Mouse (Mus musculus) thymus, adult 18-20 months (tissue): ENCODE measurements at regions not wholly inside any gene's neighbourhood (a gene's known extent, or its start where the extent isn't known, plus 50 kb on each side); places are given as distances from the start of the nearest gene placed in this dataset.

Experiments
- DNase-seq, 2 experiments: peaks; one replicate each; pipeline ENCODE4 v3.0.0; 2022; ENCODE audit warnings: mixed read lengths in 2 of 2

DNA sequence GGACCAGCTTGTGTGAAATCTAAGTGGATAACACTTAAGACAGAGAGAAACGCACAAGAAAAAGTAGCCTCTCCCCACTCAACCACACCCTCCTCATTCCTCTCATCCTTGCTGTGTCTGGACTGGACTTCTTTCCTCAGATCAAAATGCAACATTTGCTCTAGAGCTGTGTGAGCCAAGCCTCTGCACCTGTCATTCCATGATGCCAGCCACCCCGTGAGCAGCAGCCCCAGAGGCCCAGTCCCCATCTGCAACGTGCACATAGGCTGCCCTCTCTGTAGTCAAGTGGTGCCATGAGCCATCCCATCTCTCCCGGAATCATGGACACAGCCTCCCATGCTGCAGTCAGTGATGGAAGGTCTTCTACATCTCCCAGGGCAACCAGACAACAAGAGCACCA lies 55.1 kb upstream of the Gpc1 start:
- no peak for DNase-seq

DNA sequence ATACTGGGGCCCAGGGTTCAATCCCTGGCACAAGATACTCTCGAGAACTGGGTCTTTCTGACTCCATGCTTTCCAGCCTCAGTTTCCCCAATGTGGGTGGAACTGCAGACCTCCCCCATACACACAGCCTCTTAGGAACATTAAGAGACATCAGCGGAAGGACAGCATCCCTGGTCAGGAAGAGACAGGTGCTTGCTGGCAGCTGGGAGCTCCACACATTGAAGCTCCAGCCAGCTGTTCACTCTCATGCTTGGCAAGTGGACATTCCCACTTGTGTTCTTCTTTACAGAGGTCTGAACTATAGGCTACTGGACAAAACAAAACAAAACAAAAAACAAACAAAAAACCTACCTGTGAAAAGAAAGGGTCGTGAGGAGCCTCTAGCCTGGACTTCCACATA lies 55.5 kb upstream of the Gpc1 start:
- no peak for DNase-seq

DNA sequence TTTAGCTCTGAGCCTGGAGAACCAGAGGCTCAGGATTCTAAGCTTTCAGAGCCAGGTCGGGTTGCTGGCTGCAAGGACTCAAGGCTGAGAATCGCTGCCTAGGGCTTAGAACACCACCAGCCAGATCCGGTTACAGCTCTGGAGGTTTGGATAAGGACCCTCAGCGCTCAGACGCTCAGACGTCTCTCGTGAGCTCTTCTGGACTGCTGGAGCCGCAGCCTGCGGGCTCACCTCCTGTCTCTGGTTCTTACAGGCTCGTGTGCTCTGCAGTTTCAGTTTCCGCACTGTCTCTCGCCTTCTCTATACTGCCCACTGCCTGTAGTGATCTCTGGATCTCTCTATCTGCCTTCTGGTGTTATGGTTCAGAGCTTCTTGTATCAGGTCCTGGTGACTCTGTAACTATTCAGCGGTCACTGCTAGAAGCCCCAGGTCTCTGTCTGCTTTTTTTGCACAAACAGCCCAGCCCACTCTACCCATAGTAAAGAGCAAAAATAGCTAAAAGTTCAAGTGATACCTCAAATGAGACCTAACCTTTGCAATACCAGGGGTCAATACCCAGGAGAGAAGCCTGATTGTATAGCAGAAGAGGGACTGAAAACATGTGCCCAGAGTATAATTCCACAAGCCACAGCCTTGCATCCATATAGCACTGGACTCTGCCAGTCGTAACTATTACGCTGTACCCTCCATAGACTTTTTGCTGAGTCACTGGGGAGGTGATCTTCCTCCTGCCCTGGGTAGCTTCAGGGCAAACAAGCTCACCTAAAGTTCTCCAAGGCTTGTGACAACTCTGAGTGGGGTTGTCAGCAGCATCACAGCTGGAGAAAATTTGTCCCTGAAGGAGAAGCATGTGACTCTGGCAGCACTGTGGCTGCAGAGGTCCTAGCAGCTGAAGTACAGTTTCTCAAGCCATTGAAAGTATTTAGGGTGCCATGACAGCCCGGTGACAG lies 56.4 kb upstream of the Gpc1 start:
- no peak for DNase-seq

DNA sequence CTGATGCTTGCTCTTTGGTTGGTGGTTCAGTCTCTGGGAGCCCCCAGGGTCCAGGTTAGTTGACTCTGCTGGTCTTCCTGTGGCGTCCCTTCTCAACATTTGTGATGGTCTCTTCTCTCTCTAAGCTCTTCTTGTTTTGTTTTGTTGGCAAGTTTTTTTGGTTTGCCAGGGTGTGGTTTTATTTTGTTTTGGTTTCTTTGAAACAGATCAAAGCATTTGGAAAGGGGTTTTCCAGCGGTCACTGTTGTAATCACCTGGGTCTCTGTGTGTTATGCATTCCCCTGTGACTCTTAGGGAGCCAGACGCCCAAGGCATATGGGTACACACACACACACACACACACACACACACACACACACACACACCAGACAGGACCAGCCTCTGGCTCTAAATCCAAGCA lies 57.4 kb upstream of the Gpc1 start:
- DNase-seq, result no peak

DNA sequence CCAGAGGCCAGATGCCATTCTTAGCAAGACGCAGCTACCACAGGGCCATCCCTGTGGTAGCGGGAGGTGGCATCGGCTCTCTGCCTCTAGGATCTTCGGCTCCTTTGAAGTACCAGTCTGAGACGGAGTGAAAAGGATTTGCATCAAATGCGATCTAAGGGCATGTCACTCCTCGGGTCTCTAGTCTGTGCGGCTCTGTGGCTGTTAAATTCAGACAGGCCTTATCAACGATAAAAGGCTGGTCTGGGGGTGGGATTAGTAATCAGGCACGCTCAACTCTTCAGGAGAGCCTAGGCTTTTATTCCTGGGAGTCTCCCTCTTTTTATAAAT lies 58.7 kb upstream of the Gpc1 start:
- DNase-seq, result no peak

DNA sequence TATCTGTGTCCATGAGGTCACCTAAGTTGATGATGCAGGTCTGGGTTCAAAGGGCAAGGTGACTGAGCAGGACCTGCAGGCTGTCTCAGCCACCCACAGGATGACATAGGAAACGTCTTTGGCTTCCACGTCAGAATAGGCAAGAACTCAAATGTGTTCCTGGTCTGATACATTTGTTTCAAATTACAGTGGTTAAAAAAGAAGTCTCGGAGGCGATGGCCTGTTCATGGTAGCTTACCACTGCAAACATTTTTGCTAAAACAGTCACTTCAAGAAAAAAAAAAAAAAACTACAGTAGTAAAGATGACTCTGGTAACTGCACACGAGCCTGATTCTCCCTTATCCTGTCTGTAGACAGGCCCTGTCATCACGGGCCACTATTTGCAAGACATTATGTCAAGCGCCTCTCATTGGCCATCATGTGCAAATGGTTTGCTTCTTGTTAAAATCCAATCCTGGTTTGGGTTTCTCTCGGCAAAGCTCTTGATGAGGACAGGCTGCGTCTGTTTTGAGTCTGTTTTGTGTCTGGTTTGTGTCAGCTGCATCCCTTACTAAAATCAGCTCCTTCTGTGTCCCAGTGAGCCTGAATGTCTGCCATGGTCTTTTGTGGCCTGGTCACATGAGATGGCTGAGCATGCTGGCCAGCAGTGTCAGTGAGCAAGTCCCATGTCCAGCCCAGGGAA lies 59.2 kb upstream of the Gpc1 start:
- no peak for DNase-seq

DNA sequence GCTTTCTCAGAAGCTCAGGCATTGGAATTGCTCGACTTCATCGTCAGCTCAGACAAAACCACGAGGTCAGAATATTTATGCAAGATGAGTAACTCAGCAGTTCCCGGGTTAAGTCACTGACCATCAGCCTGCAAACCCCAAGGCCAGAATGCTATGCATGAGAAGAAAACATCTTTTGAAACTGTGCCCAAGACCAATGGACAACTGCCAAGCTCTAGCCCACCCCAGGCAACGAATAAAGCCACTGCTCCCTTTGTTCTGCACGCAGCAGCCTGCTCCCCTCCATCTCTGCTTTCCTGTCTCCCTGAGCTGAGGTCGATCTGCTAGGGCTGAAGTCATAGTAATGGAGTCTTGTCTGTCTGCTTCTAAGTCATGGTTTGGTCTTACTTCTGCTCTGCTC lies 61.7 kb upstream of the Gpc1 start:
- no peak for DNase-seq

DNA sequence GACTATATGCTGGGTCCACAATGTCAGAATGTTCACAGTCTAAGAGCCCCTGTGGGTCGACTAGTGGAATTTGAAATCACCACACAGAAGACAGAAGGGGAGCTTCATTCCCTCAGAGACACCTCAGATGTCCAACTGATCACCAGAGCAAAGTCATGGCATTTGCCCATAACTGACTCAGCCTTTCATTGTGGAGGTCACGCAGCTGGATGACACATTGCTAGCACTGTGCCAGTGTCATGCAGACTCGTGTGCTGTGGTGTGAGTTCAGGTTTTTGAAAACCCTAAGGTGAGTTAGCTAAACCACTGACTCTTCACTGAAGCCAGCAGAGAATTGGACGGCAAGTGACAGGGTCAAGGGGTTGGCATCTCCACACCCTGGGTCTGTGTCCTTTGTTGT lies 62.3 kb upstream of the Gpc1 start:
- no peak for DNase-seq

DNA sequence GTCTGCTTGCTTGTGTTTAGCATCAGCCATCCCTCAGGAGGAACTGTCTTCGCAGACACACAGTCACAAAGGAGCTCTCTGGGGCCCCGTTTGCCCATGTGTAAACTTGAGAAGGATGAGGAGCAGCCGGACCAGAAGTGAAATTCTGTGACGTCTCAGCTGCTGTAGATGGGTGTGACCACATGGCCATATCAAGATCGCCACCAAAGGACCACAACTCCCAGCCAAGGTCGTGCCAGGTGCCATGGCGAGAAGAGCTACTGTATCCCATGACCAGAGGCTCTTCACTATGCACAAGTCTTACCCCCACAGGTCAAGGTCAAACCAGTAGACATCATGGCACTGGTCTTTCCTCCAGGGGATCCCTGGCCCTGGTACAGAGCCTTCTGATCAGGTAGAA lies 64.9 kb upstream of the Gpc1 start:
- DNase-seq, result no peak

DNA sequence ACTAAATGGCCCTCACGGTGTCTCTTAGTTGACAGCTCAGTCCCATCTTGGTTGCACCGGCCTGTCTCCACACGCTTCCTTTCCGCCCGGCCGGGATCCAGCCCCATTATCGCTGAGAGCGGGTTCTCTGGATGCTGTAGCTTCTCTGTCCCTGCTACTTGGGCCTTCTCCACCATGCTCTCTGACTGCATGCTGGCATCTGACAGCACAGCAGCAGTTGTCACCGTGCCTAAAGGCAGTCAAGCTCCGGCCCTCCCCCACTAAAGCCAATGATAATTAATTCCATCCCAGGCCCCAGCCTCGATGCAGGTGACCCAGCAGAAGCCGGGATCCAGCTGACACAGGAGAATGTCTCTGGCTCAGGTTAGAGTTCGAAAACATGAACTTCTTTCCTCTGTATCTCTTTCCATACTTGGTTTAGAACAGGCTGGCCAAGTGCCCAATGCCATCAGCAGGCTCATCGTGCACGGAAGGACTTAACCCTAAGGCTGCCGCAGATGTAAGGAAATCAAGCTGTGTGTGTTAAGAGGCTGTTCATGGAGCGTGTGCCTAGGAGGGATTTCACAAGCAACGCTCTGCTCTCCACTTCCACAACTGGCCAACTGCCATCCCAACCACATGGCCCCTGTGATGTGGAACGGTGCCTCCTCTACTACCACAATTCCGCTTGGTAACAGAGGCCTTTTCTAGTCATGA lies 76.5 kb upstream of the Gpc1 start:
- DNase-seq, result no peak

DNA sequence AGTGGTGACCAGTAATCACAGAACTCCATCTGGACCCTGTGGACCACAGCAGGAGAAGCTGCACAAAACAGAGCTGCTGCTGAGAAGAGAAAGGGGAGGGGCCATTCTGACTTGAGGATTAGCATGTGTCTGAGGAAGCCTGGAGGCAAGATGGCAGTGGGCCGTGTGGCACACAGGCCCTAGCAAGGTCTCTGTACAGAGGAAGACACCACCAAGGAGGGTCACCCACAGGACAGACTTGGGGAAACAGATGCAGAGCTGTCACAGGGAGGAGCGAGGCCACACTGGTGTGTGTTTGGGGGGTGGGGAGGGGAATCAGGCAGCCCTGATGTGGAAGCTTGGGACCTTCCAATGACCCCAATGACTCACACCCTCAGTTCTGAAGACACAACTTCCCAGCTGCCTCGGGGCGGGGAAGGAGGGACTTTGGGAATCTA lies 79.7 kb upstream of the Gpc1 start:
- DNase-seq, result no peak

DNA sequence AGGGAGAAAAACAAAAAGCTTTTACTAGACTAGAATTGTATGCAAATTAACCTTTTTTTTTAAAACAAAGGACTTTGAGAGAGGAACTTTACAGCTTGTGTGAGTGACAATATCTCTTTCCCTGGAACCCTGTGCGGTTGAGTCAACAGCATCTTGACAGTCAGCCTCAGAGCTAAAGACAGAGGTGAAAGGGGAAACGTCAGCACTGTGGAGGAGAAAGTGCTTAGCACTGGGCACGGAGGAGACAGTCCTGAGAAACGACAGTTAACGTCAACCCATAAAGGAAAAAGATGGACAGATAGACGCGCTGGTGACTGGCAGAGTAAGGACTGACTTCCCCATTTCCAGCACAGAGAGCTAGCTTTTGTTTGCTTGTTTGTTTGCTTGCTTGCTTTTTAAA lies 82.0 kb upstream of the Gpc1 start:
- no peak for DNase-seq

DNA sequence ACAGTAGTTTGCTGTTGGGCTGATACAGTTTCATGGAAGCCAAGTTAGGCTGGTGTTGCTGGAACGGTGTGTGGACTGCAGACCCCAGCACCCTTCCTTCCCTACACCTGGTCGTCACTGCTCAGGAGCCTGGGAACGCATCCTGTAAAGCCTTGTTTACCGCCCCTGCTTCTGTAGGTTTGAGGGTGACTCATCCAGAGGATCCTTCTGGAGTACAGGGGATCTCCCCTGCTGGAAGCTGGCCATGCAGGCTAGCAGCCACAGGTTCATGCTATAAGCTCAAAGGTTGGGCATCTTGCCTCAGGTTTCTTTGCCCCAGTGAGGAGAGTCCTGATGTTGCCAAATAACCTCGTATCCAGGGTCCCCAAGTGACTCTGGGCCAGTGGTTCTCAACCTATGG lies 86.2 kb upstream of the Gpc1 start:
- DNase-seq, result no peak

DNA sequence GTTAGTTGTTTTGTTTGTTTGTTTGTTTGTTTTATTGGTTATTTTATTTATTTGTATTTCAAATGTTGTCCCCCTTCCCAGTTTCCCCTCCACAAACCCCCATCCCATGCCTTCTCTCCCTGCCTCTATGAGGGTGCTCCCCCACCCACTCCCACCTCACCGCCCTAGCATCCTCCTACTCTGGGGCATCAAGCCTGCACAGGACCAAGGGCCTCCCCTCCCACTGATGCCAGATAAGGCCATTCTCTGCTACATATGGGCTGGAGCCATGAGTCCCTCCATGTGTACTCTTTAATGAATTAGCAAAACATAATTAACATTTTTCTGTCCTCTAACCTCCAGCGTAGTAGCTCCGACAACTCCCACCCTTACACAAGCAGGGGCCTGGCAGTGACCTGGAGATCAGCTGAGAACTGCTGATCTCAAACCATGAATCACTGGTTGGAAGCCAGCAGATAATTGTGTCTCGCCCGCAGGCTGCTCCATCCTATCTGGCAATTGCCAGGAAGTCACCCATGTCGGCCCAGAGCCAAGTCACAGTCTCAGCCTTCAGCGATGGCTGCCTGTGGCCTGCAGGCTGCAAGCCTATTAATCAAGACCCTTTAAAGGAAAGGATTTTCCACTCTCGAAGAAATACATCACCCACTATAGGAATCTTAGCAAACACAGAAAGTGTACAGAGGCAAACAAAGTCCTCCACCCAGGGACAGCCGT lies 86.8 kb upstream of the Gpc1 start:
- no peak for DNase-seq

DNA sequence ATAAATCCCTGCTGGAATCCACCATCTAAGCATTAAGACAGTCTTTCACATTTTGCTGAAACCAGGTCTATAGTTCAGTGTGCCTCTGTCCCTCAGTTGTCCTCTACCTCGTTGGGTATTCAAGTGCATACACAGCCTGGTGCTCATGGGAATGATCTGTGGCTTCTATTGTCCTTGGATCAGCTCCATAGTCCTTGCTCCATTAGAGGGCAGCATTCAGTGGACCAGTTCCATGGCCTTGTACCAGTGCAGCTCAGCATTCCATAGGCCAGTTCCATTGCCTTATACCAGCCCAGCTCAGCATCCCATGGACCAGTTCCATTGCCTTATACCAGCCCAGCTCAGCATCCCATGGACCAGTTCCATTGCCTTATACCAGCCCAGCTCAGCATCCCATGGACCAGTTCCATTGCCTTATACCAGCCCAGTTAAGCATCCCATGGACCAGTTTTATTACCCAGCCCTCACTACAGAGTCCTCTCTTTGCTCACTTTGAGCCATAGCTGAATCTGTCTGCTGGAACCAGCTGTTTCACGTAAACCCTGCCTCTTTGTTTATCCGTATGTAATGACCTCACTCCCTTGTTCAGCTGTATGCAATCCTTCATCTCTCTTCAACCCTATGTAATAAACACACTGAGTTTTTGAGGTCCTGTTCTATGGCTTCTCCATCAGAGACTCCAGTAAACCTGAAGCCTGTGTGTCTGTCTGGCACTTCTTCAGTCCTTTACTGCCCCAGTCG lies 88.4 kb upstream of the Gpc1 start:
- no peak for DNase-seq

DNA sequence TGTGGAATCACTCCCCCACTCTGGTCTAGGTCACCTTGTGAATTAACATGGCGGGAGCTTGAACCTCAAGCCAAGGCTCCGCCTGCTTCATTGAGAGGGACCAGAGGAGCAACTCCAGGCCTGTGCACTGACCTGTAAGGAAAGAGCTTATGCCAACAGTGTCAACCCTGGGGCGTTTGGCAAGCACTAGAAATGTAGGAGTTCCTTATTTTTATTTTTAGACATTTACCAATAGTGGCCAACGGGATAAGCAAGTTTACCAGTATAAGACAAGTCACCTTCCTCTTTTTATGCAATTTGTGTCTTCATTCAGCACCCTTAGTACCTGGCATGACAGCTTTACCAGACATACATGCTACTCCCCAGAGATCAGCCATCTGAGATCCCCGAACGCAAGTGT lies 89.1 kb upstream of the Gpc1 start:
- DNase-seq, result no peak

DNA sequence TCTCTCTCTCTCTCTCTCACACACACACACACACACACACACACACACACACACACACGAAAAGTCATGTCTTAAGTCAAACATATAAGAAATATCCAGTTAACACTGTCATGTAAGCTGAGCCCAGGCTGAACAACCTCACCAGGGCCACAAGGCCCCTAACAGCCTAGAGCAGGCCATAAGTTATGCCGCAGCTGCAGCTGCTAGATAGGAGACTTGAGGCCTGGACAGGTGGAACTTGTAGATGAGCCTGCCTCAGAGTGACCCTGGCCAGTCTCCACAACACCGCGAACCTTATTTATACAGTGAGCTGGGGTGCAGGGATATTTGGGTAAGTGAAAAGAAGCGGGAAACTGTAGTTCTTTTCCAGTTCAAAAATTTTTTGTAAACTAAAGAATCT lies 90.4 kb upstream of the Gpc1 start:
- DNase-seq, result no peak

DNA sequence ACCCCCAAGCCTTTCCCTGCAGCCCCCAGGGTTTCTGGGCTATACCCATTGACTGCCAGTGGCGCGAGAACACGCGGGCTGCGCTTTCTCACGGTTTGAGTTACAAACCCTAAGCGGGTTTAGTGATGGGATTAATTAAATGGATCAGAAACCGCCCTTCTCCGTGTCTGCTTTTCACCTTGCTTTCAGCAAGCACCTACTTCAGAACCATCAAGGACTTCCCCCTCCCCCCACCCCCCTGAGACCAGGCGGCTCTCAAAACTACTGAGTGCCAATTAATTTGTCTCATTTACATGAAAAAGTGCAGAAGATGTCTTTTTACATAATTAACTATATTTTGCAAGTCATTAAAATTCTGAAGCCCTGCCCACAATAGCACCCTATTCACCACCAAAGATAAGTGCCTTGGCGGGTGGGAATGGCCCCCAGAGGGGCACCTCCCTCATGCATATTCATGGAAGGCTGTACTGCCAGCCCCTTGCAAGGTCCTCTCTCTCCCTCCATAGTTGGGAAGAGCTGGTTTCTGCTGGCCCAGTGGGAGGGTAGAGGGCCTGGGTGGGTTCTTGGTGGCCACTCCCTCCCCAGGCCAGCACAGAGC lies 89.1 kb upstream of the Otos start:
- no peak for DNase-seq

DNA sequence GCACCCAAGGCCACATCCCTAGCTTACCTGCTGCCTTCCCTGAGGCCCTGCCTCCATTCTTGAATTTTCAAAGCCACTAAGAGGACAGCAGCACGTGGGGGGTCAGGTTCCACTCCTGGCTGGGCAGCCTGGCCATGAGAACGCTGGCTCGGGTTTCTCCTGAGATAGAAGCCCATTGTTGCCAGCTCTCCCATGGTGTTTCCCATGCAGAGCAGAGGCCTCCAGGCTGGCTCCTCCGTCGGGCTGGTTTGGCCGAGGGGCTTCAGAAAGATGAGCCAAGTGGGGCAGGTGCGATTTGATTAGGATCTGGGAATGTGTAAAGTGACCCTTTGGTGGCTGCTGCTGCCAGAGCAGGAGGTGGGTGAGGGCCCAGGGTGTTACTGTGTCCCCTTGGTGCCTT lies 87.8 kb upstream of the Otos start:
- no peak for DNase-seq

DNA sequence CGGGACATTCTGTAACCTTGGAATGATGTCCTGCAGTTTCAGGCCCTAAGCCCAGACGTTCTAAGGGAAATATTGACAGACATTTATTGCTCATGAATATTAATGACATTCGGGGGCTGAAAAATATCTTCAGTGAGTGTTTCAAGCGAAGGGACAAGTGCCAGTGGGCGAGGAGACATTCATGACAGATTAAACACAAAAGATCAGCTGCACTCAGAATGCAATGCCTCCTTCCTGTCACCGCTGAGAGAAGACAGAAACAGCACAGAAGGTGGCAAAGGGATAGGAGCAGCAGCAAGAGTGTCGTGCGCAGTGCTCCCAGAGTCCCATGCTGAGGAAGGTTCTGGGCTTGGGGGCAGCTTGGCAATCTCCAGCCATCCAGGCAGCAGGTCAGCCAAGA lies 85.1 kb upstream of the Otos start:
- DNase-seq, result no peak

DNA sequence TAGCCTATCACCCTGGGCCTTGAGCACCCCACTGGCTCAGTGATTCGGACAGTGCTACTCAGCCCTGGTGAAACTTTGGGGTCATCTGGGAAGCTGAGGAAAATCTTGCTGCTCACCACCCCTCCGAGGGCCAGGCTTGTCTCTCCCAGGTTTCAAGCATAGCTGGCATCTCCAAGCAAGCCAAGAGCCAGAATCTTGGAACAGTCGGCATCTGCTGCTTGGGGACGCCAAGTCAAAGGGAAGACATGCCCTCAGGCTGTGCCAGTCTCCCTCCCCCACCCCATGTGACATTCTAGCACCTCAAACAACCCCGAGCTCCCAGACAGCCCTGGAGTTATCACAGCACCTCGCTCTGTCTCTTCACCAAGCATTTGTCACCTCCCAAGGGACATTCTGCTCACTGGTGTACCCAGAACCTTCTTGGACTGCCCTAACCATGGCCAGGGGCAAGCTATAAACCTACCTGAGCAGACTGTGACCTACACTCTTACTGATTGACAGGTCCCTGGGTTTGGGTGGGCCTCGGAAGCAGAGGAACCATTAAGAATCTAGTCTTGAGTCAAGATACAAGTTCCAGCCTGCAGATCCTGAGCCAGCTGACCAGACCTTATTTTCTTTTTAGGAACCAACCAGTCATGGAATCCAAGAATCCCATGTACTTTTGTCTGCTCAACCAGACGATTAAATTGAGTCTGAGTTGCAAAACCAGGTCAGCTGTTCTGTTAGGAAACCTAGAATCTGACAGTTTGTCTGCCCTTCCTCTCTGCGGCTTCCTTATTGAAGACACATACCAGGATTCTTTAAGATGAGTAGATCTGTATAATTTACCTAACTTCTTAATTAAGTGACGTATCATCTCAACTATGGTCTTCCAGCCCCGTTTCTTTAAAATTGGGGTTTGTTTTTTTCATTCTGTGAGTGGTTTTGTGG lies 83.0 kb upstream of the Otos start:
- DNase-seq, result no peak
